In genomic region chr13:59639368-59640177, GRCm38 (mm10) we compare ENCODE assay signal across 20 mouse cellular contexts. TPM values are rescaled to one million over a fixed set of nuclear protein-coding genes. Genes with fewer than 3 reads are reported as not detected.
DNase-seq lines count a peak whose midpoint lies in the region; ATAC-seq and TF ChIP-seq lines count a peak whose summit lies in the region.
"Had no signal": no experiment of that assay in that cellular context is flagged by ENCODE, and none has a peak within 500 bp of the region (broad histone marks: within the 10 kb centered on the region; RNA-seq: fewer than 3 reads in every experiment).

No protein-coding gene starts in this region.

- WGBS in liver, embryonic 15.5 days (ENCODE audit: insufficient replicate concordance), result 59% methylated on average over 16 of the region's 16 CpGs
- 88% methylated on average over 16 of the region's 16 CpGs for WGBS in intestine, embryonic 15.5 days

- H3K9me3 ChIP-seq in liver, embryonic 15.5 days (replicated peaks), result no peaks in the 10 kb centered on the region
- H3K9me3 ChIP-seq in intestine, embryonic 15.5 days, result no peaks in the 10 kb centered on the region
- H3K9me3 ChIP-seq: neural tube, embryonic 12.5 days had no signal

- intact Hi-C loops in gastrocnemius, adult 2 months (cut with DNase I), result no loop called here

- peaks cover 50% of the 10 kb centered on the region for H3K4me1 ChIP-seq in liver, embryonic 15.5 days (replicated peaks)
- H3K4me1 ChIP-seq in intestine, embryonic 15.5 days (replicated peaks), result no peaks in the 10 kb centered on the region
- H3K4me1 ChIP-seq: neural tube, embryonic 12.5 days had no signal

- H3K4me3 ChIP-seq in gastrocnemius, adult 2 months, result no peak overlapping the region
- H3K4me3 ChIP-seq in liver, embryonic 15.5 days (replicated peaks), result no peak overlapping the region
- no peak overlapping the region for H3K4me3 ChIP-seq in intestine, embryonic 15.5 days (replicated peaks)
- H3K4me3 ChIP-seq: neural tube, embryonic 12.5 days had no signal

- H3K4me2 ChIP-seq in liver, embryonic 15.5 days, result peak overlapping the region; percentile 8; the same call in 1 of the 2 replicates
- no peak overlapping the region for H3K4me2 ChIP-seq in intestine, embryonic 15.5 days (replicated peaks)
- H3K4me2 ChIP-seq: lung, embryonic 14.5 days; neural tube, embryonic 12.5 days had no signal

- peak overlapping the region; percentile 64 for H3K27ac ChIP-seq in gastrocnemius, adult 2 months
- peak overlapping the region; percentile 73 for H3K27ac ChIP-seq in liver, embryonic 15.5 days (replicated peaks)
- no peak overlapping the region for H3K27ac ChIP-seq in intestine, embryonic 15.5 days
- H3K27ac ChIP-seq: neural tube, embryonic 12.5 days had no signal

- H3K27me3 ChIP-seq in liver, embryonic 15.5 days, result no peaks in the 10 kb centered on the region
- no peaks in the 10 kb centered on the region for H3K27me3 ChIP-seq in intestine, embryonic 15.5 days (replicated peaks)
- H3K27me3 ChIP-seq: neural tube, embryonic 12.5 days had no signal

- DNase-seq in gastrocnemius, adult 2 months, result no peak
- no peak for DNase-seq in gastrocnemius, postnatal 4 days (ENCODE audit: low spot score in 2 of 2)
- DNase-seq in c-Kit-positive CD71-positive TER-119-negative erythroid progenitor cells, embryonic 14.5 days (ENCODE audit: low read depth), result peak; percentile 51
- DNase-seq in cerebellum, postnatal 14 days, result peak; percentile 76 to 84
- DNase-seq: adrenal gland, postnatal 36 days; kidney, adult 18-20 months; kidney, postnatal 36 days; lung, embryonic 14.5 days; right cerebral cortex, postnatal 25 days; thymus, adult 2 months had no signal

- peaks cover 76% of the 10 kb centered on the region for H3K36me3 ChIP-seq in liver, embryonic 15.5 days (replicated peaks)
- peaks cover 24% of the 10 kb centered on the region for H3K36me3 ChIP-seq in intestine, embryonic 15.5 days

- no peak for TF ChIP-seq CTCF in gastrocnemius, adult 2 months (IDR thresholded peaks at IDR 0.05)

- peak; percentile 54 for ATAC-seq in liver, embryonic 15.5 days (ENCODE audit: insufficient read depth)
- ATAC-seq in intestine, embryonic 15.5 days, result no peak
- ATAC-seq in CD4-positive, CD25-positive, alpha-beta regulatory T cell, adult 4 months, result no peak
- ATAC-seq: hindbrain, embryonic 16.5 days; midbrain, embryonic 16.5 days had no signal

- H3K9ac ChIP-seq in liver, embryonic 15.5 days, result no peak overlapping the region
- no peak overlapping the region for H3K9ac ChIP-seq in intestine, embryonic 15.5 days
- H3K9ac ChIP-seq: lung, embryonic 14.5 days; neural tube, embryonic 12.5 days had no signal

RNA-seq across cellular contexts. Expression of gene Golm1, which starts 36.0 kb away (rescaled TPM):
- 10 to 100 TPM in 1 of 2 experiments, 1 to 10 TPM in 1; 4.5 to 11.5 TPM for total RNA-seq in gastrocnemius, adult 2 months (2021)
- total RNA-seq in gastrocnemius, postnatal 4 days (2021), result 10 to 100 TPM; 22.9 to 23.7 TPM
- polyA plus RNA-seq in liver, embryonic 15.5 days (2015; fragmentation: Nextera tagmentation; extraction: Ambion mirVana), result 39.8 and 41.9 TPM in 2 replicates
- 81.8 and 86.9 TPM in 2 replicates for polyA plus RNA-seq in intestine, embryonic 15.5 days (2015; fragmentation: Nextera tagmentation; extraction: Ambion mirVana)
- 10 to 100 TPM; 38.6 to 45.1 TPM for polyA plus RNA-seq in CD4-positive, CD25-positive, alpha-beta regulatory T cell, adult 4 months (2017; shearing (Covaris generic))

RNA-seq across cellular contexts. Expression of gene 4921517D22Rik, which starts 54.3 kb away (rescaled TPM):
- not detected for total RNA-seq in gastrocnemius, adult 2 months (2021)
- total RNA-seq in gastrocnemius, postnatal 4 days (2021), result not detected
- polyA plus RNA-seq in liver, embryonic 15.5 days (2015; fragmentation: Nextera tagmentation; extraction: Ambion mirVana), result not detected in 2 replicates
- polyA plus RNA-seq in intestine, embryonic 15.5 days (2015; fragmentation: Nextera tagmentation; extraction: Ambion mirVana), result not detected in 2 replicates
- not detected for polyA plus RNA-seq in CD4-positive, CD25-positive, alpha-beta regulatory T cell, adult 4 months (2017; shearing (Covaris generic))
- total RNA-seq: adrenal gland, postnatal 36 days; heart, postnatal 25 days; layer of hippocampus, postnatal 25 days; left cerebral cortex, postnatal 36 days had no signal
- polyA plus RNA-seq: embryonic facial prominence, embryonic 11.5 days; hindbrain, embryonic 16.5 days; lung, embryonic 14.5 days; midbrain, embryonic 16.5 days; neural tube, embryonic 12.5 days; thymus, adult 2 months had no signal

RNA-seq across cellular contexts. Expression of gene Naa35, which starts 54.5 kb away (rescaled TPM):
- 10 to 100 TPM; 29.2 to 32.7 TPM for total RNA-seq in gastrocnemius, adult 2 months (2021)
- 10 to 100 TPM; 53.3 to 57.8 TPM for total RNA-seq in gastrocnemius, postnatal 4 days (2021)
- polyA plus RNA-seq in liver, embryonic 15.5 days (2015; fragmentation: Nextera tagmentation; extraction: Ambion mirVana), result 23.8 and 26.5 TPM in 2 replicates
- polyA plus RNA-seq in intestine, embryonic 15.5 days (2015; fragmentation: Nextera tagmentation; extraction: Ambion mirVana), result 67.4 and 70.6 TPM in 2 replicates
- polyA plus RNA-seq in CD4-positive, CD25-positive, alpha-beta regulatory T cell, adult 4 months (2017; shearing (Covaris generic)), result 10 to 100 TPM; 85.9 to 96.8 TPM

RNA-seq across cellular contexts. Expression of gene Agtpbp1, which starts 54.5 kb away (rescaled TPM):
- total RNA-seq in gastrocnemius, adult 2 months (2021), result 10 to 100 TPM; 59.1 to 71.0 TPM
- 10 to 100 TPM; 30.8 to 31.2 TPM for total RNA-seq in gastrocnemius, postnatal 4 days (2021)
- polyA plus RNA-seq in liver, embryonic 15.5 days (2015; fragmentation: Nextera tagmentation; extraction: Ambion mirVana), result 6.7 and 7.5 TPM in 2 replicates
- 15.7 and 15.8 TPM in 2 replicates for polyA plus RNA-seq in intestine, embryonic 15.5 days (2015; fragmentation: Nextera tagmentation; extraction: Ambion mirVana)
- polyA plus RNA-seq in CD4-positive, CD25-positive, alpha-beta regulatory T cell, adult 4 months (2017; shearing (Covaris generic)), result 10 to 100 TPM; 18.8 to 22.3 TPM

Comparison
In these comparisons a context has a peak if more than half of its experiments do, and no peak if none do; other contexts are left out.
1. DNase-seq: peak in c-Kit-positive CD71-positive TER-119-negative erythroid progenitor cells, embryonic 14.5 days (single experiment) and cerebellum, postnatal 14 days (2 of 2); none in gastrocnemius, adult 2 months (single experiment) and gastrocnemius, postnatal 4 days (0 of 2).